Mouse (Mus musculus) mouse trophoblast stem cell (cell line): ENCODE measurements around the gene Txnip.
"Not testable (repeated sequence)": the region's sequence is repeated elsewhere in the genome, so short reads cannot be mapped to it uniquely, and the experiment has no call there.

Experiments
- in situ Hi-C, 2 experiments: fragments of 300-500 bp; cut with MseI, MboI; formaldehyde crosslinking; loops; 2 replicates in 1 of 2; 3 replicates in 1 of 2; pipeline ENCODE4 v1.15.1; 2025

The Txnip gene

DNA sequence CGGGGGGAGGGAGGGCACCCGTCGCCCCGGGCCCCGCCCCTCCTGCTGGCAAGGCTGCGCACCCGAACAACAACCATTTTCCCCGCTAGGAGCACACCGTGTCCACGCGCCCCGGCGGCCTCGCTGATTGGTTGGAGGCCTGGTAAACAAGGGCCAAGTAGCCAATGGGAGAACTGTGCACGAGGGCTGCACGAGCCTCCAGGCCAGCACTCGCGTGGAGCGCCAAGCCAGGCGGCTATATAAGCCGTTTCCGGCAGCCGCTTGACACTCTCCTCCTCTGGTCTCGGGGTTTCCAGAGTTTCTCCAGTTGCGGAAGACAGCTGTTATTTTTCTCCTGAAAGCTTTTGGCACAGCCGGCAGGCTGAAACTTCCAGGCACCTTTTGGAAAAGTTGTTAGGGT lies at the start of gene Txnip:
TSS of gene Txnip (plus strand) at position 264 of the 400 bp plus-strand sequence.
- in situ Hi-C loops = no loop called here

DNA sequence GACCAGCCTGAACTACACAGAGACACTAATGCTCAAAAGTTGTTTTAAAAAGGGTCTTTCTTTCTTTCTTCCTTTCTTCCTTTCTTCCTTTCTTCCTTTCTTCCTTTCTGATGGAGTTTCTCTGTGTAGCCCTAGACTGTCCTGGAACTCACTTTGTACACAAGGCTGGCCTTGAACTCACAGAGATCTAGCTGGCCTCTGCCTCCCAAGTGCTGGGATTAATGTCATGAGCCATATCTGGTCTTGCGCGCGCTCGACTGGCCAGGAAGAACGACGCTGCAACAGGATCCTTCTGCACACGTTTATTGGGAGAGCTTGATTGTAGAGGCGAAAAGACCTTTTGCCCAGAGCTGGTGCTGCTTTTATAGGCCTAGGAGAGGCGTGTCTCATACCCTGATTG lies 49.8 kb upstream of the Txnip start:
- in situ Hi-C loops = not testable (repeated sequence)

DNA sequence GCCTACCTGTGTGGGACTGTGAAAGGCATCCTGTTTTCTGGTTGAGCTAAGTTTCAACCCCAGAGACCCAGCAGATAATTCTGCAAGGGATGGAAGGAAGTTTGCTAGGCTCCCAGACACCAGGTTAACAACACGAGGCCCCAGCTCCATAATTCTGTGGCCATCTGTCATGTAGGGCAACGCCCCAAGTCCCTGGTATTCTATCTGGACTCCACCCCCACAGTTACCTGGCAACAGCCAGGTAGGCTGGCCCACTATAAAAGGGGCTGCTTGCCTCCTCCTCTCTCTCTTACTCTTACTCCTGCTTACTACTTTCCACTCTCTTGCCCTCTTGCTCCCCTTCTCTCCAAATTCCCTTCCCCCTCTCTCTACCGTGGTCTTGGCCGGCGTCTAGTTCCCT lies 37.6 kb upstream of the Txnip start:
- in situ Hi-C loops = no loop called here

DNA sequence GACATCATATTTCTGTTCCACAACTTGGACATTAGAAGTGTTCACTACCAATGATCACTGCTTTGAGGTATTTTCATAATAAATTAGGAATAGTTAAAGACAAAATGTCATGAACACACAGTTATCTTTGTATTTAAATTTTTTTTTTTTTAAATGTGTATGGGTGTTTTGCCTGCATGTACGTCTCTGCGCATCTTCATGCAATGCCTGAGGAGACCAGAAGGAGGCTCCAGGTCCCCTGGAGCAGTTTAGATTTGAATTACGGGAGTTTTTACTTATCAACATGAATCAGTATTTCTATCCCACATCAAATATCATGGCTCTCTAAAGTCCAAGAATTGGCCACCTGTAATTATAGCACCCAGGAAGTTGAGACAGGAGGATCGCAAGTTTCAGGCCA lies 35.6 kb upstream of the Txnip start:
- in situ Hi-C loops = no loop called here

DNA sequence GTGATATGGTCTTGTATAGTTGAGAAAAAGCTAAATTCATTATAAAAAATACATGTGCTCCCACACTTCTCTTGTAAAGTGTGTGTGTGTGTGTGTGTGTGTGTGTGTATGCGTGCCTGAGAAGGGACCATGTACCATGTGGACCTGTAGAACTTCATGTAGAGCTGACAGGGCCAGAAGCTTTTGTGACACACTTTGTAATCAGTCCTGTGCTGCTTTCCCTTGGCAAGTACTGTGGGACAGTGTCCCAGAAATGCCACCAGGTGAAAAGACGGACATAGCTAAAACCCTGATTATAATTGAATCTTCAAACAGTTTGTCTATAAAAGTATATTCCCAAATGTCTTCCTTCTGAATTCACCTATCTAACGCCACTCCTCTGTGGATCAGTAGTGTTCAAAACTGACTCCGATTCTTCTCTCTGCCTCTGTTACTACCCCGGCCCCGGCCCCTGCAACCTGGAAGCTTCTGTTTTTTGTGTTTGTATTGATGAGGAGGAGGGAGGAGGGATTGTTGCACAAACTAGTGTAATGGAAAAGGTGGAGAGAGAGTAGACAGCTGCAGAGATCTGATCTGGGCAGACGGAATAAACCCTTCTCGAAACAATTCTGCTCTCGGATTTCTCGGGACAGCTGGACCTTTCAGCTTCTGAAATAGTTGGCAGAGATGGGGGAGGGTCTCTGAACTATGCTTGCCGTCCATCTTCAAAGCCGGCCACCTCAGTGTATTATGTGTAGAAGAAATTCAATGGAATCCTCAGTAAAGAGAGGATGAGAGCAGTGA lies 33.5 kb upstream of the Txnip start:
- in situ Hi-C loops = no loop called here

DNA sequence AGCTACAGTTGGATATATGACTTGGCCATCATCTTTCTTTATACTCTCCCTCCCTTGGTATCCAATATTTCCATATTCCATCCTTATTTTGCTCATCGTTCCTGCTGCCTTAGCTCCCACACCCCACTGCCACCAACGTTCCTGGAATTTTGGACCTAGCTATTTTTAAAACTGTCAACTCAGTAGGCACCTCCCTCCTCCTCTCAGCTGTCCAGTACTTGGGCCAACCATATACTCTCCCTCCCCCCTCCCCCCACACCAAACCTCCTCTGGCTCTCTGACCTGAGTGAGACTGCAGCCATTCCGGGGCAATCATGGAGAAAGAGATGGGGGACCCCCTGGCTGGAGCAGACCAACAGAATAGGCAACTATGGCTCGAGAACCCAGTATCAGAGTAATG lies 32.8 kb upstream of the Txnip start, which contains the start of gene Hfe2:
TSS of gene Hfe2 (plus strand) at position 259 of the 400 bp plus-strand sequence.
- in situ Hi-C loops = no loop called here

DNA sequence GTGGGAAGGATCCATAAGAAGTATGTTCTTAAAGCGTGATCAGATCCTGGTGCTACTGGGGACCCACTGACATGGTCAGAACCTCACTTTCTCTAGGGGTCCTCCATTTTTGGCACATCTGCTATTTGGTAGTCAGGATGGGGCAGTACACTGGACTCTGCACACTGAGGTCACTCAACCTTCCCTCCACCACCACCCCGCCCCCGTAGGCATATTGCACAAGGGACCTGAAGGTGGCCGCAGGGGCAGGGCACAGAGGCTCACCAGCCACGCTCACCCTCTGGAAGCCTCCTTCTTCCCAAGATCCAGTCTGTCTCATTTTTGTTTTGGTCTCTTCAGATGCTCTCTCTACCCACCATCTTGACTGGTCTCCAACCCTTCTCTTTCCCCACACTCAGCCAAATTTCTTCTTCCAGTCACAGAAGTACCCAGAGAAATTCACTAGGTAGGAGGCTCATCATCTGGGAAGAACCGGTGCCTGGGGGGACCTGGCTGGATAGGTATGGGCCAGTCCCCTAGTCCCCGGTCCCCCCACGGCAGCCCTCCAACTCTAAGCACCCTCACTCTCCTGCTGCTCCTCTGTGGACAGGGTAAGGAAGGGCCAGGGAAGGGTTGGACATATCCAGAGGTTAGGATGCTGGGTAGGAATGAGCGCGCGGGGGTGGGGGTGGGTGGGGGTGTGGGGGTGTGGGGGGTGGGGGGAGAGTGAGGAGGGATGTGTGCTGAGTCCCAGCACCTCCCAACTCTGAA lies 31.6 kb upstream of the Txnip start:
- in situ Hi-C loops = no loop called here

DNA sequence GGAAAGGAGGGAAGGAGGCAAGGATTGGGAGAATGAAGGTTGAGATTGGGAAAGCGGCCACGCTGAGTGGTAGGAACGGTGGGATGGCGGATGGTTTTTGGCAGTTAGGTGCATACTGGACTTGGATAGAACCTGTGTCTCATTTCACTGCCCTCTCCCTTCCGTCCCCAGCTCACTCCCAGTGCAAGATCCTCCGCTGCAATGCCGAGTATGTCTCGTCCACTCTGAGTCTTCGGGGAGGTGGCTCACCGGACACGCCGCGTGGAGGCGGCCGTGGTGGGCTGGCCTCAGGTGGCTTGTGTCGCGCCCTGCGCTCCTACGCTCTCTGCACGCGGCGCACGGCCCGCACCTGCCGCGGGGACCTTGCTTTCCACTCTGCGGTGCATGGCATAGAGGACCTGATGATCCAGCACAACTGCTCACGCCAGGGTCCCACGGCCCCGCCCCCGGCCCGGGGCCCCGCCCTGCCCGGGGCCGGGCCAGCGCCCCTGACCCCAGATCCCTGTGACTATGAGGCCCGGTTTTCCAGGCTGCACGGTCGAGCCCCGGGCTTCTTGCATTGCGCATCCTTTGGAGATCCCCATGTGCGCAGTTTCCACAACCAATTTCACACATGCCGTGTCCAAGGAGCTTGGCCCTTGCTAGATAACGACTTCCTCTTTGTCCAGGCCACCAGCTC lies 30.8 kb upstream of the Txnip start:
- in situ Hi-C loops = no loop called here

DNA sequence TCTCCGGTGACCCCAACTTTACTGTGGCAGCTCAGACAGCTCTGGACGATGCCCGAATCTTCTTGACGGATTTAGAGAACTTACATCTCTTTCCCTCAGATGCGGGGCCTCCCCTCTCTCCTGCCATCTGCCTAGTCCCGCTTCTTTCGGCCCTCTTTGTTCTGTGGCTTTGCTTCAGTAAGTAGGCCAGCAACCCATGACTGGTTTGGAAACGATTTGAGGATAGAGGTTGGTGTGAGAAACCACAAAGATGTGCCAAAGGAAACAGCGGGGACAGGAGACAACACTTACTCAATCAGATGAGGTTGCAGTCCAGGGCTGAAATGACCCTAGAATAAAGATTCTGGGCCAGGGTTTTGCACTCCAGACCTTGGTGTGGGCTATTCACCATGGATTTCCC lies 29.3 kb upstream of the Txnip start:
- in situ Hi-C loops = no loop called here

DNA sequence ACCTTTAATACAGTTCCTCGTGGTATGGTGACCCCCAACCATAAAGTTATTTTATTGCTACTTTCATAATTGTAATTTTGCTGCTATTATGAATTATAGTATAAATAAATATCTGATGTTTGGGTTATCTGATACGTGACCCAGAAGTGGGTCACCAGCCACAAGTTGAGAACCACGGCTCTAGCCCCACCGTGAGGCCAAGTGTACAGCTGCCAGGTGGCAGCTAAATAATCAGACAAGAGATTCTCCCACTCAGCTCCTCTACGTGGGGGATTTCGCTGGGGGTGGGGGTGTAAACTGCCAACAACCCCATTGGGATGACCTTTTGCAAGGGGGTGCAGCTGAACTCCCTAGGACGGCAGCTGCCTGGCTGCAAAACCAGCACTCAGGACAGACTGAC lies 25.7 kb upstream of the Txnip start:
- in situ Hi-C loops = no loop called here

DNA sequence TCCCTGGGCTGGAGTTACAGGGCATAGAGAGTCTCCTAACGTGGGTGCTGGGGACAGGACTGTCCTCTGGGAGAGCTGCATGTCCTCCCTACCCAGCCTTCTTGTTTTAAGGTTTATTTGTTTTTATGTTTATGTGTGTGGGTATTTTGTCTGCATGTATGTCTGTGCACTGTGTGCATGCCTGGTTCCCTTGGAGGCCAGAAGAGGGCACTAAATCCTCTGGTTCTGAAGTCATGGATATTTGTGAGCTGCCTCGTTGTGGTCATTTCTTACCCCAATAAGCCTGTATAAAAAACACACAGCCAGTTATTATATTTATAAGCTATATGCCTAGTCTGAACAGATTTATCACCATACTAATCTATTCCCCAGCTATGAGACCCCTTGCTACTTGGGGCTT lies 23.5 kb upstream of the Txnip start:
- in situ Hi-C loops = no loop called here

DNA sequence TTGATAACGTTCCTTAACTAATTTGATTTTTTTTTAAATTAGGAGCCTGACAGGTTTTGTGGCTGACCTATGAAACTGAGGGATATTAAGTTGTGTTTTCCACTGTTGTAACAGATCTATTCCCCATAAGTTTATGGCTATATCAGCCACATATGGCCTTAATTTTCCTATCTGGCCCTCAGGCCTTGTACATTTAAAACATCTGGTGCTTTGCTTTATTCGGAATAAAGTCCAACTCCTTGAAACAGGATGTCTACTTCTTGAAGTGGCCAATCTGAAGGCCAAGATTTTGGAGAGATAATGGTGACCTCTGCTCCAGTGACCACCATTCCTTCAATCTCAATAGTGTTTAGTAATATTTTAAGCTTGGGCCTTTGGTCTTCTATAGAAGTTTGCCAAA lies 18.4 kb upstream of the Txnip start:
- in situ Hi-C loops = no loop called here

DNA sequence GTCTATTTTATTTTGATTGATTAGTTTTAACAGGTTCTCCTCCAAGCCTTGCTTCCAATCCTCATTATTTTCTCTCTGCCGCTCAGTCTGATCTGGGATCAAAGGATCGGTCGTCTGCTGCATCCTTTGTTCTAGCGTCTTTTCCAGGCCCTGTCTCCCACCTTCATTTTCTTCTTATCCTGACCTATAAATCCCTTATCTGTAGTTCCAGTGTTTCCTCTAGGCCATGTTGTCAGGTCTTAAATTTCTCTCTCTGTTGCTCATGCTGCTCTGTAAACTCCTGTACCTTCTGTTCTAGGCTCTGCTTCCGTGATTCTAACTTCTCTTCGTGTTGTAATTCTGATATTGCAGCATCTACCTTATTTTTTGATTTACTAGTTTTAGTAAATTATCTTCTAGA lies 17.0 kb upstream of the Txnip start:
- in situ Hi-C loops = loop anchor here in 1 of 2 experiments (10.0 kb wide), 1 partner anchor 104 kb away; the partner anchor contains the start of gene Itga10

DNA sequence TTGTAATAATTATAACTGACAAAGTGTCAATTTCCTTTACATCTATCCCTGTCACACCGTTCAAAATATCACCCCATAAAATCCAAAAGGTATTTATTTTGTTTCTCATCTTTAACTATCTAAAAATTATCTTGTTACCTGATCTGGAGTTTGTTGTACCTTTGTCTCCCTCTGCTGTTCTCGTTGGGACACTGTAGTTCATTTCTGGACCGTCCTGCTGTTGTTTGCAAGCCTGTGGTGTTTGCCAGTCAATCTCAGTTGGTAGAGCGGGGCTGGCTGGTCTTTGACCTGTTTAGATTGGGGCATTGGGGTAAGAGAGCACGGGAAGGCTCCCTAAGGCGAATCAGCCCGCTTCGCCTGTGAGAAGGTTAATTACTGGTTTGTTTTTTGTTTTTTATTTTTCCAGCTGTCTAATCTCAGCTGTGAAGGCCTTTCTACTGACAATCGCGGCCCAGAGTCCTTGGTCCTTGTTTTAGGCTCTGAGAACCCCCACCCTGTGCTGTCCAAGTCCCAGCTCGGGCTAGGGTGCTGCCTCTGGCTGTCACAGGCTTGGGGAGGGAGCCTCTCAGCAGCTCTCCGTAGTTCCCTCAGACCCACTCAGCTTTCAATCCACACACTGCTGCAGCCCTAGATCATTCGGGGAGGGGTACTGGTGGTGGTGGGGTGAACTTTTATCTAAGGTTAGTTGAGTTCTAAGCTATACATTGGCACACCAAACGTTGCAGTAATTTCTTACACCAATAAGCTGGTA lies 16.3 kb upstream of the Txnip start:
- in situ Hi-C loops = loop anchor here in 1 of 2 experiments (10.0 kb wide), 1 partner anchor 103 kb away; the partner anchor contains the start of gene Itga10

DNA sequence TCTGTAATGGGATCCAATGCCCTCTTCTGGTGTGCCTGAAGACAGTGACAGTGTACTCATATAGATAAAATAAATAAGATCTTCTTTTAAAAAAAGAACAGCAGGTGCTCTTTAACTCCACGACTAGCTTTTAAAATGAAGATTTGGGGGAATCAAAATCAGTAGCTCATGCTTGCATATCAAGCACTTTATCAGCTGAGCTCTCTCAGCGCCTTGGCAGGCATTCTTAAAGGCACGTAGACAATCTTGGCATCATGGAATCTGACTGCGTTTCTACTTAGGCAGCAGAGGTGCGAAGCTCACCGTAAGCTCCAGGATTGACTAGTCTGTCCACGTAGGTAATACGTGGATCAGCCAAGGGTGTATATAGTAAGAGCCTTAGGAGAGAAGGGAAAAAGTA lies 15.2 kb upstream of the Txnip start:
- in situ Hi-C loops = loop anchor here in 1 of 2 experiments (10.0 kb wide), 1 partner anchor 102 kb away; the partner anchor contains the start of gene Itga10

DNA sequence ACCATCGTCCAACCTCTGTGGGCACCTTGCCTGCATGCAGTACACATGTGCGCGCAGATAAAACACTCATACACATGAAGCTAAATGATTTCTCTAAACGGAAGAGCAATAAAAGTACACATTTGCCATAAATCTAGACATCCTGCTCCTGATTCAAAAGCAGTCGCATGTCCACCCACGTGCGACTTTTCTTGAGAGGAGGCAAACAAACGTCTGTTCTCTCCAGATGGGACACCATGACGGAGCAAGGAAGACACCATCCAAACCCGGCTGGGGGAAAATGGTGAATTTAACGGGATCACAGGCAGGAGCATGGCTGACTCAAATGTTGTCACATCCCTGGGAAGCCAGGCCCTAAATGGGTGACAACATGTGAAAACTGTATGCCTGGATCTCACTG lies 14.4 kb upstream of the Txnip start:
- in situ Hi-C loops = loop anchor here in 1 of 2 experiments (10.0 kb wide), 1 partner anchor 101 kb away; the partner anchor contains the start of gene Itga10

DNA sequence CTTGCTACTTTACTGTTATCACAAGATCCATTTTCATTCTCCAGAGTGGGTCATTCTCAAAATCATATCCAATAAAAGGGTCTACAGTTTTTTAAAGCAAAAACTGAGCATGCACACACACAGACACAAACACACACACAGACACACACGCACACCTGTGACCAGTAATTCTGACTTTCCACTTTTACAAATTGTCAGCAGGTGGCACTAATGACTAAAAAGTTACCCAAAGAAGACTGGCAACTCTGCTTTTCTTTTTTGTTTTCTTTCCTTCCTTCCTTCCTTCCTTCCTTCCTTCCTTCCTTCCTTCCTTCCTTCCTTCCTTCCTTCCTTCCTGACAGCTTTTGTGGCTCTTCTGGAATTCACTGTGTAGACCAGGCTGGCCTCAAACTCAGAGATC lies 12.2 kb upstream of the Txnip start:
- in situ Hi-C loops = loop anchor here (5.0 to 10.0 kb wide), 2 partner anchors 37 to 99 kb away; partner anchors contain the start of gene Itga10 (in 1 of the 2)

DNA sequence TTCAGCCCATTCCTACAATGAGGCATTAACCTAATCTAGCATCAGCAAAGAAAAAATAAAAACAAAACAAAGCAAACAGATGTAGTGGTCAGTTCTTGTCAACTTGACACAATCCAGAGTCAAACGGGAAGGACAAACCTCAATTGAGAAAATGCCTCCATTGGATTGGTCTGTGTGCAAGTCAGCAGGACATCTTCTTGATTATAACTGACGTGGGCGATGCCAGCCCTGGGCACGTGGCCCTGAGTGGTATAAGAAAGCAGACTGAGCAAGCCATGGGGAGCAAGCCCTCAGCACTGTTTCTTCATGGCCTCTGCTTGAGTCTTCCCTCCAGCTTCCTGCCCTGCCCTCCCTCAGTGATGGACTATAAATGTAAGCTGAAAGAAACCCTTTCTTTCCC lies 10.9 kb upstream of the Txnip start:
- in situ Hi-C loops = loop anchor here (5.0 to 10.0 kb wide), 2 partner anchors 35 to 98 kb away; partner anchors contain the start of gene Itga10 (in 1 of the 2)

DNA sequence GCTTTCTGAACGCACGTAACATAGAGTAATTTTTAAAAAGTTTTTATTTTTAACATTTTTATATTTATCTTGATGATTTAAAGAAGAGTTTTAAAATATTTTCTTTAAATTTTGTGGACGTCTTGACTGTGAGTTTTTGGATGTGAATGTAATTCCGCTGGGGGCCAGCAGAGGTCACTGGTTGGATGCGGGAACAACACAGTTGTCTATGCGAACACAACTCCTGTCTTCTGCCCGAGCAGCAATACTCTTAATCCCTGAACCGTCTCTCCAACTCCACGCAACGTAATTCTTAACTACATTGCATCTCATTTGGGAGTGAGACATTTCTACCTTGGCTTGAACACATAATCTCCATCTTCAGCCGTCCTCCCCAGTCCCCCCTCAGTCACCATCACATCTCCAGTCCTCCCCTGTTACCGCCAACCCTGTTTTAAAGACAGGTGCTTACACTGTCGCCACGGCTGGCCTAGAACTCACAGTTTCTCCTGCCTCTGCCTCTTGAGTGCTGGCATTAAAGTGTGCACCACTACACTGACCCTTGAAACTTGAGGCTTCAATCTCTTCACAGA lies 10.3 kb upstream of the Txnip start:
- in situ Hi-C loops = loop anchor here (5.0 to 10.0 kb wide), 2 partner anchors 35 to 97 kb away; partner anchors contain the start of gene Itga10 (in 1 of the 2)

DNA sequence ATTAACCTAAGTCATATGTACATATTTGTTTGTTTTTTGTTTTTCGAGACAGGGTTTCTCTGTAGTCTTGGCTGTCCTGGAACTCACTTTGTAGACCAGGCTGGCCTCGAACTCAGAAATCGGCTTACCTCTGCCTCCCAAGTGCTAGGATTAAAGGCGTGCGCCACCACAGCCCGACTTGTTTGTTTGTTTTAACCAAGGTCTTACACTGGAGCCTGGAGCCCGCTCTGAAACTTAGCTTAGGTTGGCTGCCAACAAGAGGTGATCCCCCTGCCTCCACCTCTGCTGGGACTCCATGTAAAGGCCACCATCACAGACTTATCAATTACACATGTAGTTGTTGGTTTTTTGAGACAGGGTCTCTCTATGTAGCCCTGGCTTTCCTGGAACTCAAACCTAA lies 8.9 kb upstream of the Txnip start:
- in situ Hi-C loops = loop anchor here (5.0 to 10.0 kb wide), 2 partner anchors 33 to 96 kb away; partner anchors contain the start of gene Itga10 (in 1 of the 2)
